Mouse (Mus musculus) kidney, adult 11 months (tissue): ENCODE results near the gene Frmpd2.
"Not testable (repeated sequence)": the region's sequence is repeated elsewhere in the genome, so short reads cannot be mapped to it uniquely, and the experiment has no call there.

Source experiments
- DNase-seq: peaks from one replicate; pipeline ENCODE4 v3.0.0; 2022

Frmpd2 gene

DNA sequence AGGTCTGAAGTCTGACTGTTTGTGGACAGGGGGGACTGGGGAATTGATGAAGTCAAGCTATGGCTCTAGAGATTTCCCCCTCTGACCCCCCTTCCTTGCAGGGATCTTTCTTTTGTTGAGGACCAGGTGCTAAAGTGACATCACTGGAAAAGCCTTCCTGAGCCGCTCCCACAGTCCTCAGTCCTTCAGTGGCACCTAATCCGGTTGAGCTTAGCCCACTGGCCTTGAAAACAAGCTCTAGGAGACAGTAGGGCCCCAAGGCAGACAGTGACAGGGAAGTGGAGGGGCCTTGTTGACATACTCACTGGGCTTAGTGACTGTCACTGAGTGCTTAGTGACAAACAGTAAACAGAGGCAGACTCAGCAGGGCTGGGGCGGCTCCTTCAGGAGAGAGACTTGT, at the start of gene Frmpd2:
Gene Frmpd2, plus strand, starts transcription at position 366 of the 400 bp plus-strand sequence.
- no peak for DNase-seq

DNA sequence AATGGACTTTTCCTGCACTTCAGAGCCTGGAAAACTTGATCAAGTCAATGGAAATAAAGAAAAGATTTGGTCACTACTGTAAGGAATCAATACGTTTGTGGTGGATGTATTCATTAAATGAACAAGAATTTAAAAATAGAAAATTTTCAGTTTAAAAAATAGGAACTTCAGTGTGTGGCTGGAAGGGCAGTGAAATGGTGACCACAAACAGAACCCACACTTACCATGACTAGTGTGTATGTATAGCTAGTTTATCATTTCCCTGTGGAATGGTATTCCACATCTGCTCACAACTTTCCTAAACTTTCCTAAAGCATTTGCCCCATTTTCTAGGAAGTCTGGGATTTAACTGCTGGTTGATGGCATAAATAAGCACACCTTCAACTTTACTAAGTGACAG, 48.5 kb upstream of the Frmpd2 start:
- DNase-seq, result no peak

DNA sequence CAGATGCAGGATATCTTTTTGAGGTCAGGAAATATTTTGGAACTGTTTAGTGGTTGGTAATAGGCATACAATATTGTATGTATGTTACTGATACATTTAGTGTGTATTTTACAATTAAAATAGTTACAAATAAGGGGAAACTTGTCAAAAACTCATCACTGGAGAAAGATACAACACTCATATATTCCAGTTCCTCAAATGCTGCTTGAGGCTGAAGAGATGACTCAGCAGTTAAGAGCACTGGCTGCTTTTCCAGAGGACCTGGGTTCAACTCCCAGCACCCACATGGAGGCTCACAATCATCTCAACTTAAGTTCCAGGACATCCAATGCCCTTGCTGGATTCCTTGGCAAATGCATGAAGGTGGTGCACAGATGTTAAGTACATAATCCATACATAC, 47.4 kb upstream of the Frmpd2 start:
- no peak for DNase-seq

DNA sequence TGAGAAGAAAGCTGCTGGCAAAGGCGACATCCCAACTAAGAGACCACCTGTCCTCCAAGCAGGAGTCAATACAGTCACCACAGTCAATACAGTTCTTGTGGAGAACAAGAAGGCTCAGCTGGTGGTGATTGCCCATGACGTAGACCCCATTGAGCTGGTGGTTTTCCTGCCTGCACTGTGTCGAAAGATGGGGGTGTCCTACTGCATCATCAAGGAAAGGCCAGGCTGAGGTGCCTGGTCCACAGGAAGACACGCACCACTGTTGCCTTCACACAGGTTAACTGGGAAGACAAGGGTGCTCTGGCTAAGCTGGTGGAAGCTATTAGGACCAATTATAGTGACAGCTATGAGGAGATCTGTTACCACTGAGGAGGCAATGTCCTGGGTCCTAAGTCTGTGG, 39.0 kb upstream of the Frmpd2 start:
- not testable (repeated sequence) for DNase-seq

DNA sequence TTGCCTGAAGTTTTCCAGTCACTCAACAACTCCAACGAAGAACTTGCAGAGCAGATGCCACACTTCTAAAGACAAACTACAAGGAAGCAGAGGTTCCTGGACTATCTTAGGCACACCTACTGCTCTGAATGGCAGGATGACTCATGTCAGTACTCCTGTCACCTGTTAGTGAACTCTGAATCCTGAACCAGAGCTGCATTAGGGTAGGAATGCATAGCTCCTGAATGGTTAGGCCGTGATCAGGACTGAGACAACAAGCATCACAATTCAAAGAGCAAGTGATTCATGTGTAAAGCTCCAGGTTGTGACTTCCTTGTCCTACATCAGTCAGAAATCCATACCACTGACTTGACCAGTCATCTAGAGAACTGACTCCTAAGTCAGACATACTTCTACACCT, 27.7 kb upstream of the Frmpd2 start:
- no peak for DNase-seq

DNA sequence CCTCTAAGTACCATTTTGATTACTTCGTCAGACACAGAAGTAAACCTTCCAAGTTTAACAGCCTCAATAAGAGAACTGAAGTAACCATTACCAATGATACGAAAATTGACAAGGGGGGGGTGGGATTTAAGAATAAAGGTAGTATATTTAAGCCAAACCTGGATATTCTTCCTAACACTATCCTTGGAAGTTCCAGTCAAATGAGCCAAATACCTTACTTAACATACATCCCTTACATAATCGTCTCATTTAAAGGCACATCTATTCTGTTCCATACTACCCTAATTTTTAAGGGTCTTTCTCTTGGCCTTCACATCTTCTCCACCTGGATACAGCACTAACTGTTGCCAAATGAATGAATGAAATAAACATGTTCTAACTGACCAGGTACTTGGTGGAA, 25.5 kb upstream of the Frmpd2 start:
- DNase-seq, result no peak

DNA sequence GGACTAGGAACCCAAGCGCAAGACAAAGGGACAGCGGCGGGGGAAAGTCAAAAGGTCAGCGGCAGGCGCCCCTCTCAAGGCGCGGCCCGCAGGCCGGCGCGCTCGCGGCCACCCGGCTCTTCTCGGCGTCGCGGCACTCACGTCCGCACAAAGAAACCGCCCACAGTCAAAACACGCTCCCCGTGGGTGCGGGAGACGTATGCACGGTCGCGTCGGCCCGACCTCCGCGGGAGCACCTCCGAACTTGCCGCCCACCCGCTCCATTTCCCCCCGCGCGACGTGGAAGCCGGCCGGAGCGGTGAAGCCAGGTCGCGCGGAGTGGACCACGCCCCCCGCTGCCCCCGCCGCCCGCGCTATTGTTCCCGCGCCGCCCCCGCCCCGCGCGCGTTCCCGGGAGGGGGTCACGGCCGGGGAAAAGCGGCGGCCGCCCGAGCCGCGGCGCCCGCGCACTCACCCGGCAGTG, 24.9 kb upstream of the Frmpd2 start:
- no peak for DNase-seq

DNA sequence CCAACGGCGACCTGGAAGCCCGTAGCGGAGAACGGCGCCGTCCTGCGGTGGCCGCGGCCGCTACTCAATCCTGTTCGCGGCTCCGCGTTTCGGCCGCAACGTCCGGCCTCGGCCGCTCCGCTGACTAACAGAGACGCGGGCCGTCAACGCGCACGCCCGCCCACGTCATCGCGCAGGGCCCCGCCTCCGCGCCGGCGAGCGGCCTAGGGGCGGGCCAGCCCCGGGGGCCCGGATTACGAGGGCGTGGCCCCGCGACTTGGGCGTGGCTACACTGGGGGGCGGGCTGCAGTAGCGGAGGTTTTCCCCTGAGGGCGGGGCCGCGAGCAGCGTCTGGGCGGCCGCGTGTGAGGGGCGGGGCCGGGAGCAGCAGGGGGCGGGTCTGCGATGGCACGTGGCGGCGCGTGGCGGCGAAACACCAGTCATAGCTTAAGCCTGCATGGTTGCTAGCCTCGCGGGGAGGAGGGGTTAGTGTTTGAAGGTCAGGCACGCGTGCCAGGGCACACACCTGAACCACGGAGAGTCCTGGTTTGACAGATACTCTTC, 24.4 kb upstream of the Frmpd2 start, which contains the start of gene Mapk8:
Gene Mapk8, minus strand, starts transcription at position 132 of the 543 bp plus-strand sequence.
- peak; percentile 95 for DNase-seq

DNA sequence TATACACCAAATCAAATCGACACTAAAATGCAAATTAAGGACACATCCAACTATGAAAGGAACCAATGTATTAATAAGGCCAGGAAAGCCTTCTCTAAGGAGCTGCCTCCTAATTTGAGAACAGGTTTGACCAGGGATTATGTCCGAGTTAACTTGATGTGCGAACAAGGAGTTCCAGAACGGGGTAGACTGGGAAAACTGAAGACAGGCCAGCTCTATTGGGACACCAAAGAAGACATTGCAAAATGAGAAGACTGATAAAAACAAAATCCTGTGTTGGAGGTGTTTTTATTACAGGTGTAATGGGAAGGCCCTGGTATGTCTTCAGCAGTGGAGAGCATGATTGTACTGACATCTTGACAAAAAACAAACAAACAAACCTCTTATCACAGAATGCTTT, 23.2 kb upstream of the Frmpd2 start:
- no peak for DNase-seq

DNA sequence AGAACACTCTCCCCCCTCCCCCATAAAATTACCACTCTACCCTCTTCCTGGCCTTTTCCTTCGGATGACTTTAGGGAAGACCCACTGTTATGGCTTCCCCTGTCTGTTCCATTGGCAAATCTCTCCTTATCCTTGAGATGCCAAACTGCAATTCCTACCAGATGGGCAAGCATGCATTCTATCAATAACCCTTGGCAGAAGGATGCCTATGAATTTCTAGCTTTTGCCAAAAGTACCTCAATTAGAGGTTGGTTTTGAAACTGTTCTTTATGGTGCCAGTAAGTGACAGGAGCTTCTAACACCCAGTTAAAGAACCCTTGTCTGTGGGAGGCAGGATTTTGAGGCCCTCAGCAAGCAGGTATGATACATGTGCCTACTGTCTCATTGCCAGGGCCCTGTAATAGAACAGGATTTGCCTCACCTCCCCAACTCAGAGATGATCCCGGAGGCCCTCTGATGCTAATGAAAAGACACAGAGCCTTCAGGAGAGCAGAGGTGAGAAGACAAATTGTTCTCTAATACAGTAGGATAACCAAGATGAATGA, 22.1 kb upstream of the Frmpd2 start:
- DNase-seq, result no peak

DNA sequence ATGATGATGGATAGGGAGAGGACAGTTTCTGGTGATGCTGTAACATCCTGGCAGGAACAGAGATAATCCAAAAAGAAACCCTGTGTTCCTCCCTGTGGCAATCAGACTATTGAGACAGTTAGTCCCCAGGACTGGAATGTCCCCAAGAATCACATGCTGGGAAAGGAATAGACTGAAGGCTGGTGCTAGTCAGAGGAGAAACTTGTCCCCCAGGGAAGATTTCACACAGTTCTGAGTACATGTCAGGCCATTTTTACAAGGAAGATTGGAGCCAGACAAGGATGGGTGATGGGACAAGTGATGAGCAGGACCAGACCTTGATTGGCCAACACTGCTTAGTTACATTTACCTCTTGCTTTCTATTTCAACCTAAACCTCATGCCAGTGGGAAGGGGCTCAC, 21.2 kb upstream of the Frmpd2 start:
- no peak for DNase-seq

DNA sequence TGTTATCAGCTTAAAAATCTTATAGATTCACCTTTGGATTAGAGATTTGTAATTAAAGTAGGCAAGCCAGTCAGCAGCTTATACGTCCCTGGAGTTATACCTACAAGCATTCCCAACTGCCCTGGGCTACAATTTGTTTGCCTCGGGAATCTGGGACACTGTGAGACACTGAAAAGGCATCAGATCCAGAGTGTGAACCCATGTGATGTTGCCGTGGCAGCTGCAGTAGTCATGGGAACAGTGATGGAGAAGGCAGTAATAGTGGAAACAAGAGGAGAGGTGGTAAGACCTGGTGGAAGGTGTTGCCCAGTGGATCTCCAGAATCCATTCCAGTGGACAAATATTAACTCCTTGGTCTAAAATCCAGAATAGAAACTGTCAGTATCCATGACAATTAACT, 7.8 kb upstream of the Frmpd2 start:
- no peak for DNase-seq

DNA sequence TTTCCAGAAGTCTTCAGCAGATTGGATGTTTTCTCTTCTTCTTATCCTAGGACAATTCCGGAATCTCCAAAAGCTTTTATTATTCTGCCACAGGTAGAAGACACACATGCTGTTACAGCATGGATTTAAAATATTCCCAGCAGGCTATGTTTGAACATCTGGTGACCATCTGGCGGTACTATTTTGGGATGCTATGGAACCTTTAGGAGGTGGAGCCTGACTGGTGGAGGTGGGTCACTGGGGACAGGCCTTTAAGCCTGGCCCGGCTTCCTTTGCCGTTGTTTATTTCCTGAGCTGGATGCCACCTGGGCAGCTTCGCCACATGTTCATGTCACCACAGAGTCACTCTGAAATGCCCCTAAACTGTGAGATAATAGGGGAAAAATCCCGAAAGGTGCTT, 3.7 kb upstream of the Frmpd2 start:
- no peak for DNase-seq

DNA sequence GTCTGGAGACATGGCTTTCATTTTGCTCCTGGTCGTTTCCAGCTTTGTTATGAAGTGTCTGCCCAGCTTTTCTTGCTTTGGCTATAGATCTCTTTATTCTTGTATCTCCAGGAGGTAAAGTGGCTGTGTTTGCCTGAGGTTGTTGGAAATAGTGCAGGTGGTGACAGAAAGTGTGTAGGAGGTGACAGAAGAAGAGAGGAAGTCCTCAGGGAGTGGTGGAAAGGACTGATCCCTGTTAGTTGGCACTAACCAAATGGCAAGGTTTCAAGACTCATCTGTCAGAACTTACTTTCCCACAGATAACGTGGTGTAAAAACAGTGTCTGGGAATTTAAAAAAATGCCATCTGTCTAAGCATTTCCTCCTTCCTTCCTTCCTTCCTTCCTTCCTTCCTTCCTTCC, 3.0 kb downstream of the Frmpd2 start:
- no peak for DNase-seq

DNA sequence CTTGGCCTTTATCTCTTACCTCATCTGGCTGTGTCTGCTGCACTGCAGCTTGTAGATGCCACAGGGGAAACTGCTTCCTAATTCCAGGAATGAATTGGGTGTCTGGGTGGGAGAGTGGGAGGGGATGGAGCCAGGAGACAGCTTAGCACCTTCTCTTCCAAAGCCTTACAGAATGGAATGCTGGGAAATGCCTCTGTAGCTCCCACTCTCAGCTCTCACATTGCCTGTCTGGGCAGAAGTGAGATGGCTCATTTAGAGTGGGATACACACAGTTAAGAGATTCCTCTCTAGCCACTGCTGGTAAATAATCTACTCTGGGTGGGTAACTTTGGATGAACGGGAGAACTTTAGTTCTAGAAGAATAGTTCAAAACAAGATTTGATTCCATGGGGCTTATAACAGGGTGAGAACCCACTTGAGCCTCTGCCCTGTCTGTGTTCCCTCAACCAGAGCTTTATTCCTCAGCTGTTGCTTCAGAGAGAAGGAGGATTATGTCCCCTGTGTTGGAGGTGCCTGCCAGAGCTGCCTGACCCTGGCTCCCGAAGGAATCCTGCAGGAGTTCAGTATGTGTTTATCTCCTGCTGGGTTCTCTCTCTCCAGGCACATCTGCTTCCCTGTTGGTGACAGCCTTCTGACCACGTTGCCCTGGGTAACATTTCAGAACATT, 4.7 kb downstream of the Frmpd2 start:
- no peak for DNase-seq

DNA sequence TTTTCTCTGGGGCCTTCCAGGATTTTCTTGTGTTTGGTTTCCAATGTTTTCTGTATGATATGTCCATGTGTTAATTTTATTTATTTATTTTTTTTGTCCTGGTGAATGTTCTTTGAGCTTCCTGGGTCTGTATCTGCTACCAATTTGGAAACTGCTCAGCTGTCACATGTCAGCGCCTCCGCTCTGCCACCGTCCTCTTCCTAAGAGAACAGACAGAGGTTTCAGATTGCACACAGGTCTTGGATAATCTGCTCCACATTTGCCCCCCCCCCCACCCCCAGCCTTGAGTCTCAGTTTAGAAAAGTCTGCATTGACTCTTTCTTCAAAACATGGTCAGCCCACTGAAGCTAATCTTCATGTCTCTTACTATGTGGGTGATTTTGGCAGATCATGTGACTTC, 10.5 kb downstream of the Frmpd2 start:
- no peak for DNase-seq

DNA sequence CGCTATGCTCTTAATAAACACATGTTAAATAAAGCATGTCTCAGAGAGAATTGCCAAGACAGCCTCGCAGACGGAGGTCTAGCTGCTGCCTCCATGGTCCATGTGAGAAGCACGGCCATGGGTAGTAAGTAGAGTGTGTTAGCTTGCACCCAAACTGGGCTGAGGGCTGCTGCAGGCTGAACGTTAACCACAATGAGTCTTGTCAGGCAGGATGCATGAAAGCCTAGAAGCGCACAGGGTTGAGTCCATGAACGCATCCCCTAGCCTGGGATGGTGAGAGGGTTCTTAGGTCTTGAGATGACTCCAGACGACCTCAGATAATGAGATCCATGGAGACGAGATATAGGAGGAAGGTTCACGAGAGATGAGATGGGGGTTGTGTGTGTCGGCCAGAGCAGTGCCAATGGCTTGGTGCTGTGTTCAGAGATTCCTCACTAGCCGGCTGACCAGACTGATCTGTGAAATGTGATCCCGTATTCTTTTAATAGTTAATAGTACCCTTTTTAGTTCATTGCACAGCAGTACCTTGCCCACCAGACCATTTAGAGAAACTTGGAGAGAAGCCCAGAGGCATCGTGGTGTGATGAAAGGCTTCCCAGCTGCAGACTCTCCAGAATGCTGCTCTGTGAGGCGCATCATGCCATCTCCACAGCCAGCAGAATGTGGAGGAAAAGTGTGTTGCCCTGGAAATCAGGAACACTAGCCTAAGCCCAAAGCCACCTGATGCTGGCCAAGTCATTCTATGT, 16.5 kb downstream of the Frmpd2 start:
- DNase-seq, result peak; percentile 81

DNA sequence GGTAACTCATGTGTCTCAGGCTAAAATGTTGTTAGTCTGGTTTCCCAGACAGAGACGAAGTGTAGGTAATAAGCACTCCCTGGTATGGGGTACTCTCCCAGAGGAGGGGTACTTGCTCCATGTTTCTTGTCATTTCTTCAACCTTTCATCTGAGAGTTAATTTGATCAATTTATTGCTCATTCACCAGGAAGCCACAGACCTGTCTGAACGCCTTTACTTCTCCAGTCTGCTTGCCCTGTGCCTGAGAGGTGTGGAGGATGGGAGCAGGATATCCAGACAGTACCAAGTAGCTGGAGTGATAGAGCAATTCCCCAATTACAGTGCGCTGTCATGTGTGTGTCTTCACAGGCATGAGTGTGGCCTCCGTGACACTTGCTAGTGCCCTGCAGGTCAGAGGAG, 23.7 kb downstream of the Frmpd2 start:
- DNase-seq, result no peak

DNA sequence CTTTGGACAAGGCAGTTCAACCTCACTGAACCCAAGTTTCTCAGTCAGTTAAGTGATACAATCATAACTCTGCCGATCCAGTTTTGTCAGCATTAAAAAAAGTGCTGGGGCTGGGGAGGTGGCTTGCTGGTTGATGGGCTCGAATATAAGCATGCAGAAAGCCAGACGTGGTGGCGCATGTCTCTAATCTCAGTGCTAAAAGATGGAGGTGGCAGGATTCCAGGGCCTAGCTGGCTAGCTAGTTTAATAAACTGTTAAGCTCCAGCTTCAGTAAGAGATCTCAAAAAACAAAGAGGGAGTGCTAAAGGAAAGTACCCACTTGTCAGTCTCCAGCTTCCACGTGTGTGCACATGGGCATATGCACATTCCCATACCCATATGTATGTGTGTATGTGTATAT, 25.9 kb downstream of the Frmpd2 start:
- DNase-seq, result no peak

DNA sequence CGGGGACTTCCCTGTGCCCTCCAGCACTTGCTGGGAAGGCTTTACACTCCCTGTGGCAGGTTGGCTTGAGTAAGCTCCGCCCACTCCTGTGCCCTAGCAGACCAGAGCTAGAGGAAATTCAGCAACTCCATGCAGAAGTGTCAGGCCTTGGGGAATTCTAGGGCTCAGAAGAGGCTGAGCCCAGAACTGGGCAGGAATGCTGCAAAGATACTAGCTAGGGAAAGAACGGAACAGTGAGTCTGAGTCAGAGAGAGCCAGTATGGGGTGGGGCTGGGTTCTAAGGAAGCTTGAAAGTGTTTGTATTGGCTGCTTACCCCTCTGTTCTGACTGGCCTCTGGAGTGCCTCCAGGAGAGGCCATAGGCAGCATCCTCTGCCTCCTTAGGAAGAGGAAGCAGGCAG, 27.4 kb downstream of the Frmpd2 start:
- no peak for DNase-seq

DNA sequence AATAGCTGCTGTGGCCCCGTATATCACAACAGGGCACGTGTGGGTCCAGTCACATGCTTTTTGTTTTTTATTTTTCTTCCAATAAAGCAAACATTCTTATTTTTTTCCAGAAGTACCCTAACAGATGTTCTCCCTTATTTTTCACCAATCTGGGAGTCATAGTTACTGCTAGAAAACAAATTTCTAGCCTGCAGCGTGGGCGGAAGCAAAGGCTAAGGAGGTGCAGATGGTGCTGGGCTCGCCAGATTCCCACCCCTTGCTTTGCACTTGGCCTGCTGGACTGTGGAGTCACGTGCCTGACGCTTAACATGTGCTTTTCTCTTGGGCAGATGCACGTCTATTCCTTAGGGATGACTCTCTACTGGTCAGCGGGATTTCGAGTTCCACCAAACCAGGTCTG, 29.1 kb downstream of the Frmpd2 start:
- no peak for DNase-seq

DNA sequence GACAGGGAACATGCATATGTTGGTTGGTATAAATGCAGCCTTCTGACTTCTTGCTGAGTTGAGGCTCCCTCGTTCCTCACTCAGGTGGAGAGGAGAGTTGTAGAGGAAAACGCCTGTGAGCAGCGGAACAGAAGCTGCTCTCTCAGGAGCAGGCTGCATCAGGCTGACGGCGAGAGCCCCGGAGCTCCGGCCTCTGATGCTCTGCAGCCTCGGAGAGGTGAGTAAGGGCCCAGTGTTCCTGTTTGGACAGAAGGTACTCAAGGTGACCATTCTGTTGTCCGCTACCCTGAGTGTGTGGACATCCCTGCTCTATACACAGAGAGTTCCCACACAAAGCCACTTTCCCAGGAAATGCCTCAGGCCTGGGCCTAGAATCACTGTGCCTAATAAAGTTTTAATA, 31.8 kb downstream of the Frmpd2 start:
- no peak for DNase-seq

DNA sequence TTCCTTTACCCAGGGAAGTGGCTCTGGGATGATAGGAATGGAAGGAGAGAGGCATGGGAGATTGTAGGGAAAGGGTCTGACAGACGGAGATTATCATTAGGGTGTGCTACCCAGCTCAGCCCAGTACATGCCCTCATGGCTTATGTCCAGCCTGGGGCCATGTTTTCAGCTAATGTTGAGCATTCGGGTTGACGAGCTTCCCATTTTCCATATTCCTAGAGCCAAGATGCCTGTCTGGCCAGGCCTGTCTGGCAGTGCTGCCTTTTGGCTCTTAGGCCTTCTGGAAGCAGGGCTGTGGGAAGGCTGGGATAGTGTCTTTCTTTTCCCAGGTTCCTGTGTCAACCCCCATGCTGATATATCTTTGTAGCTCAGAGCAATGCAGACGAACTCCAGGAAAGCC, 35.2 kb downstream of the Frmpd2 start:
- no peak for DNase-seq

DNA sequence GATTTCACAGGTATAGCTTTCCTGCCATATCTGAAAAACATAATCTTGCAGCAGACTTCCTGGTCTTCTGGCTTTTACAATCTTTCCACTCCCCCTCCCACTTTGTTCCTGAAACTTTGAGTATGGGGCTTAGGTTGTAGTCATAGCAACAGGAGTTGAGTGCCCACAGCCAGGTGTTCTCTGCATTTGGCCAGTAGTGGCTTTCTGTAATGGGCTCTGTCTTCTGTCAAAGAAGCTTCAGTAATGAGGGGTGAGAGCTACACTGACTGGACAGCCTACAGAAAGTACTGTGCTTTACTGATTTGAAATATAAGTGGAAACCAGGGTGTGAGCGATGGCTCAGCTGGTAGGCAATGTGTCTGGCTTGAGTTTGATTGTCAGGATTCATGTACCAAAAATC, 37.2 kb downstream of the Frmpd2 start:
- DNase-seq, result no peak
